Mouse (Mus musculus): ENCODE results near the gene Mctp2. TPM values are rescaled to one million over a fixed set of nuclear protein-coding genes. Genes with fewer than 3 reads are reported as not detected.

Gene Mctp2
- total RNA-seq, 2 experiments from 2014 or later, result 7.0 to 9.5 TPM

DNA sequence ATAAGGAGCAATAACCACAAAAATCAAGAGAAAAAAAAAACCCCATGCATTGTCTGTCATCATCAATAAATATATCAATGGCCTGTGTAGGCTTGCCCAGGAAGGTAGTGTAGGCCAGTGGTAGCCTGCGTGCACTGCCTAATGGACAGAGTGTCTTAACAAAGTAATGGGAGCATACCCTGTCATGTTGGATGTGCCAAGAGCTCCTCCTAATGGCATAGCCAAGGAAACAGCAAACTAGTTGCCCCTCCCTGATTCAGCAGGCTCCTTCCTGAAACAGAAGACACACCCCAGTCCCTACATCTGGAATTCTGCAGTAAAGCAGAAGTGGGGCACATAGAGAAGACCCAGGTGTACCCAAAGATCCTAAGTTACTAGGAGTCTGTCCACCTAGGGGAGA is 113.1 kb downstream of the Mctp2 start:
- ATAC-seq (ENCODE audit: poor library complexity, severe bottlenecking), result no peak

DNA sequence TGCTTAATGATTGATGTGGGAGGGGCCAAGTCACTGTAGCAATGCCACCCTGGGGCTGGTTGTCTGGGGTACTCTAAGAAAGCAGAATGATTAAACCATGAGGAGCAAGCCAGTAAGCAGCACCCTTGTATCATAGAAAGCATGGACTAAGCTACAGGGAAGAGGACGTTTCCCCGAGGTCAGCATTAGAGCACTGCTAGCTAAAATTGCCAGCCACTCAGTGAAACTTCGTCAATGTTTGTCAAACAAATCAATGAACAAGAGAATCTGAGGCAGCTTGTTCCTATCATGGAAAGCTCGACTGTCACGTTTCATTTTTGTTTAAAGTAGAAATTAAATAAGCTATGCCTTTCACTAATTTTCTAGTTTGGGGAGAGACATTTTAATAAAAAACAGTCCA is 124.8 kb downstream of the Mctp2 start:
- ATAC-seq (ENCODE audit: poor library complexity, severe bottlenecking), result 0 out of 2 replicates have a peak, but pooled peaks have one; percentile 35

DNA sequence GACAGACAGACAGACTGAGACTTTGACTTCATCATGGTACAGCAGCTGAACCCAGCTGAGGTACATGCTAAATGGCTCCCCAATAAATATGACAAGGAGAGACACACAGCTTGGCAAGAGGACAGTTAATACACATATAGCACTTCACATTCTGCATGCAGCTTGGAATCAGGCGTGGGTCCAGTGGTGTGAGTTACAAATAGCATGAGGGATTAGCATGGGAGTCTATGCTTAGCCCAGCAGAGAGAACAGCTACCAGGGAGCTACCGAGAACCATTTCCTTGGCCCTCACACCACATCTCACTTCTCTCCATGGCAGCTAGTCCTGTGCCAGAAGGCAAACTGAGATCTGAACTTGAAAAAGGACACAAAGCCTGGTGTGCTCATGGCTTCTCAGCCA is 137.1 kb downstream of the Mctp2 start:
- no peak for ATAC-seq (ENCODE audit: poor library complexity, severe bottlenecking)

DNA sequence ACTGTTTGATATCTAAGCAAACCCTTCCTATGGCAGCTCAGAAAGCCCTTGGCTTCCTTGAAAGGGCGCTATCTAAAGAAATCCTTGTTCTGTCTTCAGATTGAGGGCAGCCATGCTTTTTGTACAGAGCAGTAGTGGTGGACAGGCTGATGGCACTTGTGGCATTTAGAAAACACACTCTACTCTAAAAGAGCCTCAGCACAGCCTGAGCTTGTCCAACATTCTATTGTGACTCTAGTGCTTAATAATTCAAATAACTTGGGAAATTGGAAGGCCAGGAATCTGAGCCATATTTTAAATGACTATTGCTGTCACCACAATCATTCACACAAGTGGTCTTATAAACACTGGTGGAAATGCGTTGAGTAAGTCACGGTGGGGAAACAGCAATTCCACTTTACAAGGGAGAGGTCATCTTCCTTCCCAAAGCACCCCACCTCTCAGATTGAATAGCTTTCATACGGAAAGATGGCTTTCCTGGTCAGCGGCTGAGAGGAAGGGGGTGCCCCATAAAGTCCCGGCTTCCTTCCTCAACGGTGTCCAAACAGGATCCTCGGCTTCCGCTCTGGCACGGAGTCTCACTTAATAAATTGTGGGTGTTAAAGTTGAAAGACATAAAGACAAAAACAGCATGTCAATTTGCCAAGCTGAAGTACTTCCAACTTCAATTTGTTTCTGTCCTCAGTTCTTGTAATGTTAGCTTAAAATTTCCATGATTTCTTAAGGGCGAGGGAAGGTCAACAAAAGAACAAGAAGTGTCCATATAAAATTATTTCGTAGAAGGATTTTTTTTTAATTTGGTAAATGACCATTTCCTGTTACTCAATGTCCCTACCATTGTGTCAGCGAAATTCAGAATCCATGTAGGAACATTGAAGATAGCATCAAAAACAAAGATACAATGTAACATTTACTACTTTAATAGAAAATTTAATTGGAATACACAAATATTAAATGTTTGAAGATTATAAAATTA is 140.4 kb downstream of the Mctp2 start:
- ATAC-seq (ENCODE audit: poor library complexity, severe bottlenecking), result no peak

DNA sequence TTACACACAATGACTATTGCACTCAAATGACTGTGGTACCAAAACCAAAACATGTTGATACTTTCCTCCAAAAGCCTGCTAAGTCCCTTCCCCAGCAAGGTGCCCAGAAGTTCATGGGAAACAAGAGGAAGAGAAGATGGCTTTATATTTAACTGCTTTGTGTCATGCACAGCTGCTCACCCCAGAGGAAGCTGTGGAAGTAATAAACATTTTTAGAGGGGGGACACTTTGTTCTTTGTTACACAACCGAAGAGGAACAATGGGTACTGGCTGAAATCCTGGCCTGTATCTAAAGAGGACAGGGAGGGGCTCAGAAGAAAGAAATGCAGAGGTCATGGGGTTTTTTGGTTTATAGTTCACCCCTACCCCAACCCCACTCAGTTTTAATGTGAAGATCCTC is 144.2 kb downstream of the Mctp2 start:
- no peak for ATAC-seq (ENCODE audit: poor library complexity, severe bottlenecking)

DNA sequence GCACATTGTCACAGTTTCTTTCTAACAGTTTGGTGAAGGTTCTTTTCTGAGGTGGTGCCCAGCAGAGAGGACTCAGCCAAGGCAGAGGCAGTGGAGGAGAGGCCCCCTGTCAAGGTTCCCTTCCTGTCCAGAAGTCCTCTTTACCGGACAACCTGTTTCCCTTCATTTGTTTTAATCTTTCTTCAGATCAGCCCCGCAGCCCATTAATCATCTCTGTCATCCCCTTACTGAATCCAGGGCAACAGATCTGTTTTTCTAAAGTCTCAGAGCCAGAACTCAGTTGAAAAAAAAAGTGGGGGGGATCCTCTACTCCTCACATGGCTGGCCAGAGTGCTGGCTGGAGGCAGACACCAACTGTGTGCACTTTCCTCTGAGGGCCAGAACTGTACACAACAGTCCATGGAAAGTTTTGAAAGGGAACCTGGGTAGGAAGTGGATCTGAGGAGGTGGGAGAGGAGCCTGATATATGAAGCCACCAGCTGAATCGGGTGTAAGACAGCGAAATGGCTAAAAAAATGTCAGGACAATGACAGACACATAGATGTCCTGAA is 146.8 kb downstream of the Mctp2 start:
- no peak for ATAC-seq (ENCODE audit: poor library complexity, severe bottlenecking)

DNA sequence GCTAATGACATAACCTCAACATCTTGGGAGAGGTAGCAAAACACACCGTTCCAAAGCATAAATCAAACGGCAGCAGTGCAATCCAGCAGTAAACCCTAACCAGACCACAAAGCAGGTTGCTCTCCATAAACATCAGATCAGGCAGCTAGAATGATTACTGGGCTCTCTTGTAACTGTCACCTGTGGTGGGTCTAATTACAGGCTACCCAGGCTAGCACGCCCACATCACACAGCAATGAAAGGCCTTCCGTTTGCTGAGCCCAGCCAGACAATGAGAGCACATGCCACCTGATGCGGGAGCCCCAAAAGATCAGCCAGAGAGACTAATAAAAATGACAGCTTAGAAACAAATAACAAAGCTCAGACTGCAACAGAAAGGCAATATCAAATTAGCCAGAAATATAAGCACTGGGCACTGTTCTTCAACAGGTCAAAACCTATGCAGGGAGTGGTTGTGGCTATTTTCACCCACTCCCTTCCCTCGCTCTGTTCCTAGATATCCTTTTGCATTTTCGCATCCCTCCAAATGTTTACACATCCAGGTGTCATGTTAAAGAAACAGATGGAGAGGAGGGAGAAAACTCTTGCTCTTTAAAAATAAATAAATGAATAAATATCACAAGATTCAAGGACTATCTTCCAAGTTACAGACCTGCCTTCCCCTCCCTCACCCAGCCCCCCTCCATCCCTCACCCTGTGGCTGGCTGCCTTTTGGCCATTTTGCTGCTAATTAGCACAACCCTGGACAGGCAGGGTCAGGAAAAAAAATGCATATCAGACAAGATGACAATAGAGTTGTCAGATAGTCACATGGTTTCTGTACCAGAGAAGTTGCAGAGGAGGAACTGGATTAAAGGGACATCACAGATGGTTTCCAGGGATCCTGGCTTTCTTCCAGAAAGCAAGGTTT is 155.4 kb downstream of the Mctp2 start:
- ATAC-seq (ENCODE audit: poor library complexity, severe bottlenecking), result no peak

DNA sequence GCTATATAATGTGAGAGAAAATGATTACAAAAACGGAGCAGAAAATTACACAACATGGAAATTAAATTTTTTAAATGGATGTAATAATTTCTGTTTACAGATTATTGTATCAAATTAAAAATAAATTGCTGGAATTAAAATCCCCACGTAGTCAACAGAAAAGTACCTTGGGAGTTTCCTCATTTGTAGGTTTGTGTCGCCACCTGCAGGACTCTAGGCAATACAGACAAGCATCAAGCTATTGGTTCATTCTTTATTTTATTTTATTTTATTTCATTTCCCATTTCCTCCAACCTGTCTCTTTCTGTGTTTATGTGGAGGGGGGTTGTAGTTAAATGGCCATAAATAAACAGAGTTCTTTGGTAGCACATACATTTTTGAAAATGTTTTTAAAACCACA is 157.3 kb downstream of the Mctp2 start:
- ATAC-seq (ENCODE audit: poor library complexity, severe bottlenecking), result no peak

DNA sequence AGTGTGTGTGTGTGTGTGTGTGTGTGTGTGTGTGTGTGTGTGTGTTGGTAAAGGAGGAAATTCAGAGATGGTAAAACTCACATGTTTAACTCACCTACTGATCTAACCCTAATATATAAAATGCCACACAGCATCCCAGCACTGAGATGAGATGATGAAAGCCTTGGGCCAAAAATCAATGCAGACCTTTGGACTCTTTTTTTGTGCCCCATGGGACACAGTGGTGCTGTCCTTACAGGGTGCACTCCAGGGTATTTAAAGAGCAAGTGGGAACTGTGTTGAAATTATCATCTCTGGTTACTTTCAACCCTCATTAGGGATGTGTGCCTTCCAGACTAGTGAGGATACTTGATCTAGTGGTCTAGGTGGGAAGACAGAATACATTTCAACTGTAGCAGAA is 159.6 kb downstream of the Mctp2 start:
- ATAC-seq (ENCODE audit: poor library complexity, severe bottlenecking), result no peak

DNA sequence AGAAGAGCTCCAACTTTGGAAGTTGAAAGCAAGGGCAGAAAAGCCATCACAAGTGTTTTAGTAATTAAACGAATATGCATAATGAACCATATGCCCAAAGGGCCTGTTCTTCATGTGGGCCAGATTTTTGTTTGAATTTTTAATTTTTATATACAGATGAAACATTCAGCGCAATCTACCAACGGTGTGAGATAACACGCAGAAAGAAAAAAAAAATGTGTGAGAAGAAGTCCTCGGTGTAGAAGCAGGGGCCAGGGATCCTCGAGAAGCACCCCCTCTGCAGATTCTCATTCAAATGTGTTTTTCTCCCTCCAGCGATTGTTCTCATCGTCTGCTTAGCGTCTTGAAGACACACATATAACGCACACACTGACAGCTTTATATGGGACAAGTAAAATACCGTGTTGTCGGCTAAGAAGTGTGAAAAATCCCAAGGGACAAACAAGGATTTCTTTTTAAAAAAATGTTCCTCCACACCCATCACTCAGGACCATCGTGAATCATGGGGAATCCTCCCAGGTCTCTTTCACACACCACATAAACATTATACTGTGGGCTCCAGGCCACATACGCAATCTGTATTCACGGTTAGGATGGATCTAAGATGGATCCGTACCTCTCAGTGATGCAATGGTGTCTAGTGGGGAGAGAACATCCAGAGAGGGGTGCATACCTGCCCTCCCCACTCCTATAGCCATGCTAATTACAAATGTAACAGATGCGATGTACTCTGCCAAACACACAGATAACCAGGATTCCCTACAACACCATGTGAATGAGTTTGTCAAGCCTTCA is 160.5 kb downstream of the Mctp2 start:
- no peak for ATAC-seq (ENCODE audit: poor library complexity, severe bottlenecking)

DNA sequence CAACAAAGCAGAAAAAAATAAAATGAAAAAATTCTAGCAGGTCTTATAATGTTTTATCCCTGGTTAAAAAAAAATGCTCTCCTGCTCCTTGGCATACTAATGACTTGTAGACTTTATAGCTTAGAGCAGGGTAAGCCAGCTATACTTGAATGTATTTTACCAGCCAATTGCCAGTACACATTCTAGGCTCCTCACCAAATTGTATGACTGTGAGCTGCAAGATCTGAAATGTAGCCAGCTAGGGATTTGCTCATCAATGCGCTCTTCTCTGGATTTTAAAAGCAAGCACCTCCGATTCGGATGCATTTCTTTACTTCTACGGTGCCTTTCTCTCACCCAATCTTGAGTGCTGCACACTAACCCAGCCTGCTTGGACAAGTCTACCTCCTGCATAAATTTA is 167.7 kb downstream of the Mctp2 start:
- no peak for ATAC-seq (ENCODE audit: poor library complexity, severe bottlenecking)

DNA sequence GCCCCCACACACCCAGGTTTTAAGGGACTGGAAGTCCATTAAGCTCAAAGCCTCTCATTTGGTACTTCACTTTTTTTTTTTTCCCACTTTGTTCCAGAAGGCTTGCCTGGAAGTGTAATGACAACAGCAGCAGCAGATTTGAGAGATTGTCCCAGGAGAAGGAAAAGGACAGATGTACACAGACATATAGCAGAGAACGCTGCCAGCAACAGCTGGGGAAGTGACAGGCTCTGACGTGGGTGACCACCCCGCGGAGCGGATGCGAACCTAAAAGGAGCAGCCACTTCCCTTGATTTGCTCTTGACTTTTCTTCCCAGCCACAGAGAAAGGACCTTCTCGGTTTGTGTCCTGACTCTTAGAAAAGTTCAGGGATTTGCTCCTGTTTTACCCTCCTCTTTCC is 185.4 kb downstream of the Mctp2 start:
- ATAC-seq (ENCODE audit: poor library complexity, severe bottlenecking), result no peak

DNA sequence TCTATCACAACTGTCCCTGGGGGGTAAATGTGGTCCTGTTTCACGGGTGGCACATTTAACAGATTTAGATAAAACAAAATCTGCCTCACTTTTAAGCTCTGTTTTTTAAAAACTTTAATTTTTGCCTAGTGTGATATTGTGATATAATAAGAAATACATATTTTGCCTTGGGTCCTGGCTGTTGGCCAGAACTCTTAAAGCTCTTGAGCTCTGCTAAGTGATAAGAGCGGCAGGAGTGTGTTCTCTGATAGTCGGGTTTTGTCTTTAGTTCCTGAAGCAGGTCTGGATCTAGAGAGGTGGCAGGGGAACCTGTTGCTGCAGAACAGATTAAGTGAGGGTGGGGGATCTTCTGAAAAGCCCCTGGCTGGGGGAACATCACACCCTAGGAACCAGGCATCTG is 186.7 kb downstream of the Mctp2 start:
- ATAC-seq (ENCODE audit: poor library complexity, severe bottlenecking), result no peak

DNA sequence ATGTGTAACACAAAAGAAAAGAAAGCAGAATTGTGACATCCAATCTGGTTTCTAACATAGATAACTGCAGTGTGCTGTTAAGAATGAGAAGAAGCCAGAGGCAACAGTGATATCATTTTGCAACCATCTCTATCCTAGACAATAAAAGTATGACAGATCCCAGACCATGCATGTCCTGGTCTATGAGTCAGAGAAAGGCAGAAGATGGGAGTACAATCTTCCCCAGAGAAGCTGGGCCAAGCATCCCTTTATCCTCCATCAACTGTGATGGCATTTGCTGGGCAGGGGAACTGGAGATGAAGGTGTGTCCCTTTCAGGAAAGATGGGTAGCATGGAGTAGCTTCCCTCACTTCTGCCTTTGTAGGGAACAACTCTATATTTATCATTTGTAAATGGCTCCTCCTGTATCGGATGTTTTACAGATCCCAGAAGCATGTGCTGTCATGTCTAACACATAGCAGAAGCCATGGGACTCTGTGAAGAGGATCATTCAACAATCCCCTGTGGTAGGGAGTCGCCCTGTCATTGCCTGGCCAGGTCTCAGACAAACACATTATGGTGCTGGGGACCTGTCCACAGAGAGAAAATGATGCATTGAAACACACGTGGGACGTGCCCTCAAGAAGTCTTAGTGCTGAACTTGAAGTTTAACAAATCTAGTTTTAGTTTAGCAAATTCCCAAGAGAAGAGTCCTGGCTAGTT is 188.9 kb downstream of the Mctp2 start:
- no peak for ATAC-seq (ENCODE audit: poor library complexity, severe bottlenecking)

DNA sequence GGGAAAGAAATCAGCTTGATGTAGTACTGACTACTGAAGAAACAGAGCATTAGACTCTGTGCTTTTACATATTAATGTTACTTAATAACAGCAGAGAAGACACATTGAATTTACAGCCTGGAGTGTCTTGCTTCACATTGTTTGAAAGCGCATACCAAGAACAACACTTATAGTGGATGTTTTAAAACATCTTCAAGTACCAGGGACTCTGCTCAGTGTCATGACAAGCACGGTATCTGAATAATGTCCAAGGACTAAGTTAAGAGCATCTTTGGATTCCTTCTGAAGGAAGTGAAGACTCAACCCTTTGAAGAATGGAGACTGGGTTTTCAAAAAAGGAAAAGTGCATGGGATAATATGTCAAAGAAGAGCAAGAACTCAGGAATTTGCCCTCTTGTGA is 191.3 kb downstream of the Mctp2 start:
- ATAC-seq (ENCODE audit: poor library complexity, severe bottlenecking), result no peak

DNA sequence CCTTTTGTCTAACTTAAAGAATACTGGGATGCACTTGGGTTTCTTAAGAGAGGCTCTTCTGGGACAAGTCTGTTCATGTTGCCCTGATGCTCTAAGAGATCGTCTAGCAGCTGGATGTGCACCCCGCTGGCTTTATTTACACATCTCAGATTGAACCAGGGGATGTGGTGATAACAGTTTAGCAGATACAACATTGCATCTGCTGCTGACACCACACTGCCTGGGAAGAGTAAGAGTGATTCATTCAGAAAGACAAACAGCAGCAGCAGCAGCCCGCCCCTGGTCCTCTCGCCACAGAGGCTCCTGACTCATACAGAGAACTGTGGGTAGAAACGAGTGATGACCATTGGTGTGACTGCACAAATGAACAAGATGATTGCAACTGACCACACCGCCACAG is 195.8 kb downstream of the Mctp2 start:
- no peak for ATAC-seq (ENCODE audit: poor library complexity, severe bottlenecking)

DNA sequence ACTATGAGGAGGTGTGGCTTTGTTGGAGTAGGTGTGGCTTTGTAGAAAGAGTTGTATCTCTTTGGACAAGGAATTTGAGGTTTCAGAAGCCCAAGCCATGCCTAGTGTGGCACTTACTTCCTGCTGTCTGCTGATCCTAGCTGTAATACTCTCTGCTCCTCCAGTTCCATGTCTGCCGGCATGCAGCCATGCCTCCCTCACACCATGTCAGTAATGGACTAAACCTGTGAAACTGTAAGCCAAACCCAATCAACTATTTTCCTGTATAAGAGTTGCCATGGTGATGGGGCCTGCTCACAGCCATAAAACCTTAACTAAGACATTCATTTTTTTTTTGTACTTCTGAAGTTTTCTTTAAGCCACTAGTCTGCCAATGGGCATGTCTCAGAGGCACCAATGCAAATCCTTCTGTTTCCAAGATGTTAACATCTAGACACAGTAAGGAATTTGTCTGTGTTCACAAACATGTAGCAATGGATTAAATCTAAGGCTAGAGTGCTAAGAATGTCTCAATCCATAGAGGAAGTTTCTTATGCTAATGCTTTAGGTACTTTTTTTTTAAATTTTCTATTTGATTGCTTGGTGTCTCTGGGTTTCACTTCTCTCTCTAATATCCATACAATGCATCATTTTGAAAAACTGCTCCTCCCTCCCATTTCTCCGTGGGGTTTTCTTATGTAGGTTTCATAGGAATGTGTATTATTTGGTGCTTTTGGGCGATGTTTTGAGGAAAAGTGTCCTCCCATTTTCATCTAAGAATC is 197.6 kb downstream of the Mctp2 start:
- ATAC-seq (ENCODE audit: poor library complexity, severe bottlenecking), result peak; percentile 94

DNA sequence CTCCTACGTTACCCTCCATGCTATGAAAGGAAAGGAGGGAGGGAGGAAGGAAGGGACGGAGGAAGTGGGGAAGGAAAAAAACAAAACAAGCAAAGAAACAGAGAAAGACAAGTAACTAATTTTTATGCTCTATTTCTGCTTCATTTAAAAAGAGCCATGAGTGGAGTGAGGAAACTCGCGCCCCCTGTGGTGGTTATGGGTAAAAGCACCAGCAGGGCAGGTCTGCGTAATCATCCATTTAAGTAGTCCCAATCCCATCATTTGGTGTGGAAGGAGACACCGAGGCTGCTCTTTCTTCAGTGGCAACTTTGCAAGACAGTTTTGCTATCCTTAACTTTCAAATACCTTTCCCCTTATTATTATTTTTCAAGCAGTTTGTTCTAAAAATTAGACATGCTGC is 202.2 kb downstream of the Mctp2 start:
- no peak for ATAC-seq (ENCODE audit: poor library complexity, severe bottlenecking)

DNA sequence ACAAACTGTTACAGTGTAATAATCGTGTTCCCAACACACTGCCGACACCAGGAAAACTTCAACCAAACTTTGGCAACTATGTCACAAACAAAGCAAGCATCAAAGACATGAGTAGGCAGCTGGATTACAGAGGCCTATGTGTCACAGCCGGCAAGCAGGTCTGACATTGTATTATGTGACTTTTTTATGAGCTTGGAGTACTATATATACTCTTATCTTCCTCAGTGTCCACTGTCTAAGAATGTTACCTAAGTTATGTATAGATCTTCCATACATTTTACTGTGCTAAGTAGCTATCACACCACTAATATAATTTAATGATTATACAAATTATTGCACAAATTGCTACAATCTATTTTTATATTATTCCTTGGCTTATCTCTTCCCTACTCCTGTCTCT is 202.8 kb downstream of the Mctp2 start:
- no peak for ATAC-seq (ENCODE audit: poor library complexity, severe bottlenecking)
